Mouse (Mus musculus): Measurements from ENCODE around the gene Reep3. TPM values are rescaled to one million over a fixed set of nuclear protein-coding genes. Genes with fewer than 3 reads are reported as not detected.

The Reep3 gene
- total and polyA plus RNA-seq, 3 experiments = 0.01 TPM; not detected in 2

DNA sequence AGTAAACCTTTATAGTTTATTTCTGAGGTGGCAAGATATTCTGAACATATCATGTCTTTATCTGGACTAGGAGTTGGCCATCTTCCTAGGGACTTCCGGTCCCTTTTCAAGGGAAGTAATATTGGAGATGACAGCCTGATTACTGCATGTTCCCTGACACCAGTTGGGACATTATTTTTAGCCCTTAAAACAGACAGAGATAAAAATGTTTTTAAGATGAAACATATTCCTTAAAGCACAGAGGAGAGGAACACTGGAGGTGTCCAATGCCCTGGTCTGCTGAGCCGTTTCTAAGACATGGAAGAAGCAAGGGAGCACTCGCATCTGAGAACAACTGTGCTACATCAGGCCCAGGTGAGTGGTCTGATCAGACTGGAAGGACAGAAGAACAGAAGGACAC is 119.7 kb downstream of the Reep3 start:
- H3K27ac ChIP-seq (ENCODE audit: control insufficient read depth, low read depth, low read length) = no peak overlapping the region
- no peak overlapping the region for H3K4me3 ChIP-seq (ENCODE audit: control insufficient read depth in 1 of 2, insufficient read depth in 1 of 2, low read depth in 2 of 2, low read length in 2 of 2)
- no peaks in the 10 kb centered on the region for H3K4me1 ChIP-seq (ENCODE audit: control insufficient read depth in 1 of 2, insufficient read depth in 2 of 2, low read length in 2 of 2)
- H3K36me3 ChIP-seq (ENCODE audit: control insufficient read depth in 1 of 2, insufficient read depth in 2 of 2, low read length in 2 of 2) = no peaks in the 10 kb centered on the region
- no peaks in the 10 kb centered on the region for H3K79me2 ChIP-seq (ENCODE audit: control insufficient read depth, insufficient read depth, low read length, poor library complexity)
- TF ChIP-seq MAX (IDR thresholded peaks at IDR 0.05; ENCODE audit: low read length) = no peak
- no peak for TF ChIP-seq RCOR1 (IDR thresholded peaks at IDR 0.05; ENCODE audit: low read depth, low read length)
- TF ChIP-seq EP300 (IDR thresholded peaks at IDR 0.05; ENCODE audit: low read depth in 1 of 2, low read length in 2 of 2) = no peak
- no peak for TF ChIP-seq TCF12 (IDR thresholded peaks at IDR 0.05; ENCODE audit: low read depth, low read length)
- TF ChIP-seq POLR2AphosphoS5 (IDR thresholded peaks at IDR 0.05; ENCODE audit: borderline replicate concordance, low read depth, low read length) = no peak
- no peak for TF ChIP-seq ZKSCAN1 (IDR thresholded peaks at IDR 0.05; ENCODE audit: low read depth, low read length)
- TF ChIP-seq MAZ (IDR thresholded peaks at IDR 0.05; ENCODE audit: low read depth, low read length) = no peak
- no peak for TF ChIP-seq NRF1 (IDR thresholded peaks at IDR 0.05; ENCODE audit: insufficient read depth, low read depth, low read length, poor library complexity, severe bottlenecking)
- no peak for TF ChIP-seq JUND (IDR thresholded peaks at IDR 0.05; ENCODE audit: low read depth, low read length)
- no peak for DNase-seq (ENCODE audit: low read depth, low spot score)
- no peaks in the 10 kb centered on the region for H3K9me3 ChIP-seq (replicated peaks; ENCODE audit: insufficient read depth, low read length)
- H3K9ac ChIP-seq (ENCODE audit: control insufficient read depth, low read depth, low read length, poor library complexity, severe bottlenecking) = no peak overlapping the region
- no peaks in the 10 kb centered on the region for H3K27me3 ChIP-seq (ENCODE audit: control insufficient read depth in 1 of 2, insufficient read depth in 2 of 2, low read length in 2 of 2)

DNA sequence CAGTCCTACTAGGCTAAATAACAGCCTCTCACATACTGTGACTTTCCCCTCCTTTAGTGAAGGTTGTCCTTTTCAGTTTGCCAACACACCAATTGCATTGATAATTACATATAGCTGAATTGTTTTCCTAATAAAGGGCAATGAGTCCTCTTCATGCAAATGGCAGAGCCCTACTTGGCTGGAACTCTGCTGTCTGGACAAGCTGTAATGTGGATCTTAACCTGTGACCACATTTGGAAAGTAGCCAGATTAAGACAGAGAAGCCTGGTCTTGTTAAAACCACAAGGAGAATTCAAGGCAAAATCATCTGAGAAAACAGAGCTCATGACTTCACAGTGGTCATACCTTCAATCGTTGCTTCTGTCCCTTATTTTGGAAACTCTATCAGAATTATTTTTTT is 121.3 kb downstream of the Reep3 start:
- no peaks in the 10 kb centered on the region for H3K27me3 ChIP-seq (ENCODE audit: control insufficient read depth in 1 of 2, insufficient read depth in 2 of 2, low read length in 2 of 2)
- TF ChIP-seq MXI1 (IDR thresholded peaks at IDR 0.05; ENCODE audit: low read depth, low read length) = no peak
- no peak for TF ChIP-seq USF1 (IDR thresholded peaks at IDR 0.05; ENCODE audit: low read depth, low read length)
- no peak for TF ChIP-seq TAL1 (IDR thresholded peaks at IDR 0.05; ENCODE audit: low read length)
- no peak for TF ChIP-seq RAD21 (IDR thresholded peaks at IDR 0.05; ENCODE audit: low read depth, low read length)
- no peak for TF ChIP-seq EP300 (IDR thresholded peaks at IDR 0.05; ENCODE audit: low read depth in 1 of 2, low read length in 2 of 2)
- no peak for TF ChIP-seq MYB (IDR thresholded peaks at IDR 0.05; ENCODE audit: low read depth, low read length)
- TF ChIP-seq ELF1 (IDR thresholded peaks at IDR 0.05; ENCODE audit: low read depth, low read length) = no peak
- no peak for TF ChIP-seq POLR2AphosphoS2 (IDR thresholded peaks at IDR 0.05; ENCODE audit: low read length)
- no peak for TF ChIP-seq SMC3 (IDR thresholded peaks at IDR 0.05; ENCODE audit: low read depth, low read length)
- TF ChIP-seq TBP (IDR thresholded peaks at IDR 0.05; ENCODE audit: low read depth, low read length) = no peak
- no peak overlapping the region for H3K4me3 ChIP-seq (ENCODE audit: control insufficient read depth in 1 of 2, insufficient read depth in 1 of 2, low read depth in 2 of 2, low read length in 2 of 2)
- H3K4me1 ChIP-seq (ENCODE audit: control insufficient read depth in 1 of 2, insufficient read depth in 2 of 2, low read length in 2 of 2) = no peaks in the 10 kb centered on the region
- H3K36me3 ChIP-seq (ENCODE audit: control insufficient read depth in 1 of 2, insufficient read depth in 2 of 2, low read length in 2 of 2) = no peaks in the 10 kb centered on the region
- H3K9me3 ChIP-seq (replicated peaks; ENCODE audit: insufficient read depth, low read length) = no peaks in the 10 kb centered on the region
- peak; percentile 3 for DNase-seq (ENCODE audit: low read depth, low spot score)
- H3K9ac ChIP-seq (ENCODE audit: control insufficient read depth, low read depth, low read length, poor library complexity, severe bottlenecking) = no peak overlapping the region
- H3K79me2 ChIP-seq (ENCODE audit: control insufficient read depth, insufficient read depth, low read length, poor library complexity) = no peaks in the 10 kb centered on the region
- H3K27ac ChIP-seq (ENCODE audit: control insufficient read depth, low read depth, low read length) = no peak overlapping the region
